17 mouse cellular contexts compared by ENCODE assay signal in the genomic region with DNA sequence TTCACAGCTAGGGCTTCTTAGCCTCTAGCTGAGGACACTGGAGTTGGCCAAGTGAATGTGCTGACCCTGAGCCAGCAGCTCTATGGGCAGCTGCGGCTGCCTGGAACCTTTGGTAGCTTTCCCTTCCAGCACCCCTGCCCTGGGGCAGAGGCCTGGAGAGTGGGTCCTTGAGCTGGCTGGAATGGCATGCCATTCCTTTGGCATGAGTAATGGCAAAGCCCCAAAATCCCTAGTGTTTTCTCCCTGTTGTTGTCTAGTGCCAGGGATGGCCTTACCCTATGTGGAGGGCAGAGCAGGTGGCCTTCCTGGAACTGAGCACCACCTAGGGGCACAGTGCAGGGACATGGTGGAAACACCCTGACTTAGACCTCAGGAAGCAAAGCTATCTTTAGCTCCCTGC. TPM values are rescaled to one million over a fixed set of nuclear protein-coding genes. Genes with fewer than 3 reads are reported as not detected.
DNase-seq lines count a peak whose midpoint lies in the region; ATAC-seq and TF ChIP-seq lines count a peak whose summit lies in the region.
"Had no signal": no experiment of that assay in that cellular context is flagged by ENCODE, and none has a peak within 500 bp of the region (broad histone marks: within the 10 kb centered on the region; RNA-seq: fewer than 3 reads in every experiment).

No protein-coding gene starts in this region.

- H3K4me1 ChIP-seq in megakaryocyte, embryonic 14.5 days: peaks cover 100% of the 10 kb centered on the region
- H3K4me1 ChIP-seq in midbrain, embryonic 16.5 days (ENCODE audit: control insufficient read depth, insufficient read depth, low read length): peaks cover 4% of the 10 kb centered on the region; the same call in 1 of the 2 replicates
- no peaks in the 10 kb centered on the region for H3K4me1 ChIP-seq in forebrain, embryonic 12.5 days
- H3K4me1 ChIP-seq: stomach, embryonic 15.5 days had no signal

- intact Hi-C loops in gastrocnemius, adult 2 months (cut with DNase I): loop anchor here (2.0 kb wide), 1 partner anchor 47 kb away; no protein-coding TSS in a partner anchor
- intact Hi-C loops in heart, postnatal 36 days (cut with DNase I): no loop called here

- peak overlapping the region; percentile 12; the same call in 1 of the 2 replicates for H3K27ac ChIP-seq in gastrocnemius, adult 2 months
- no peak overlapping the region for H3K27ac ChIP-seq in midbrain, embryonic 16.5 days (ENCODE audit: low read length)
- no peak overlapping the region for H3K27ac ChIP-seq in forebrain, embryonic 12.5 days
- H3K27ac ChIP-seq: stomach, embryonic 15.5 days had no signal

- H3K4me3 ChIP-seq in megakaryocyte, embryonic 14.5 days (replicated peaks): peak overlapping the region; percentile 48
- H3K4me3 ChIP-seq in gastrocnemius, adult 2 months: no peak overlapping the region
- H3K4me3 ChIP-seq in midbrain, embryonic 16.5 days (ENCODE audit: low read depth, low read length): no peak overlapping the region
- H3K4me3 ChIP-seq in forebrain, embryonic 12.5 days (replicated peaks): no peak overlapping the region
- H3K4me3 ChIP-seq: stomach, embryonic 15.5 days had no signal

- H3K9ac ChIP-seq in midbrain, embryonic 16.5 days (ENCODE audit: low read depth, low read length): no peak overlapping the region
- H3K9ac ChIP-seq in forebrain, embryonic 12.5 days: no peak overlapping the region
- H3K9ac ChIP-seq: forebrain, postnatal 0 days; stomach, embryonic 15.5 days had no signal

- peaks cover 85% of the 10 kb centered on the region for H3K36me3 ChIP-seq in megakaryocyte, embryonic 14.5 days (replicated peaks; ENCODE audit: low read length)
- no peaks in the 10 kb centered on the region for H3K36me3 ChIP-seq in midbrain, embryonic 16.5 days (ENCODE audit: control insufficient read depth, insufficient read depth, low read length)
- H3K36me3 ChIP-seq in forebrain, embryonic 12.5 days (replicated peaks): no peaks in the 10 kb centered on the region
- H3K36me3 ChIP-seq: stomach, embryonic 15.5 days had no signal

- WGBS in midbrain, embryonic 16.5 days: 100% methylated on average over 1 of the region's 1 CpGs
- WGBS in forebrain, embryonic 12.5 days: 86% methylated on average over 1 of the region's 1 CpGs

- no peak for ATAC-seq in megakaryocyte, adult 5-6 weeks (ENCODE audit: poor library complexity, severe bottlenecking)
- ATAC-seq in midbrain, embryonic 16.5 days: no peak
- ATAC-seq in forebrain, embryonic 12.5 days (ENCODE audit: low FRiP score): no peak
- ATAC-seq: forebrain, postnatal 0 days; inflammation-experienced regulatory T-cells, adult 6 months had no signal

- H3K27me3 ChIP-seq in megakaryocyte, embryonic 14.5 days (replicated peaks): no peaks in the 10 kb centered on the region
- no peaks in the 10 kb centered on the region for H3K27me3 ChIP-seq in midbrain, embryonic 16.5 days (ENCODE audit: control insufficient read depth, insufficient read depth, low read depth, low read length)
- H3K27me3 ChIP-seq in forebrain, embryonic 12.5 days: no peaks in the 10 kb centered on the region; the same call in 1 of the 2 replicates
- H3K27me3 ChIP-seq: CH12.LX; stomach, embryonic 15.5 days had no signal

- no peaks in the 10 kb centered on the region for H3K9me3 ChIP-seq in megakaryocyte, embryonic 14.5 days
- H3K9me3 ChIP-seq in midbrain, embryonic 16.5 days (replicated peaks; ENCODE audit: control insufficient read depth, low read length, poor library complexity, severe bottlenecking): no peaks in the 10 kb centered on the region
- H3K9me3 ChIP-seq in forebrain, embryonic 12.5 days: no peaks in the 10 kb centered on the region
- H3K9me3 ChIP-seq: stomach, embryonic 15.5 days had no signal

- no peak for TF ChIP-seq CTCF in gastrocnemius, adult 2 months (IDR thresholded peaks at IDR 0.05)

- no peak overlapping the region for H3K4me2 ChIP-seq in midbrain, embryonic 16.5 days (ENCODE audit: low read length)
- H3K4me2 ChIP-seq in forebrain, embryonic 12.5 days: no peak overlapping the region
- H3K4me2 ChIP-seq: stomach, embryonic 15.5 days had no signal

- DNase-seq in gastrocnemius, adult 2 months: peak; percentile 77
- DNase-seq in heart, postnatal 36 days: peak; percentile 21 to 36
- DNase-seq in yolk sac, embryonic 10.5 days (ENCODE audit: low spot score): no peak
- DNase-seq in right cerebral cortex, adult 2 months (ENCODE audit: low spot score in 2 of 2): no peak
- DNase-seq: cerebellum, adult 11 months; forebrain, postnatal 0 days; layer of hippocampus, adult 9-11 months had no signal

RNA-seq across cellular contexts. Expression of a gene that starts 14.3 kb away (rescaled TPM):
- polyA plus RNA-seq in megakaryocyte, embryonic 14.5 days (2012; ENCODE audit: insufficient read depth, low replicate concordance): 7.7 and 12.3 TPM in 2 replicates
- 86.4 and 88.1 TPM in 2 replicates for total RNA-seq in megakaryocyte, adult 5-6 weeks (2015)
- total RNA-seq in megakaryocyte, adult 5-6 weeks (2017): 83.6 and 93.5 TPM in 2 replicates
- total RNA-seq in gastrocnemius, adult 2 months (2021): 1 to 10 TPM; 1.2 to 1.6 TPM
- total RNA-seq in heart, postnatal 36 days (2021): 1 to 10 TPM; 3.0 to 3.2 TPM
- polyA plus RNA-seq in midbrain, embryonic 16.5 days (2015; fragmentation: Nextera tagmentation; extraction: Ambion mirVana): 7.1 and 7.6 TPM in 2 replicates
- 1.1 and 1.3 TPM in 2 replicates for polyA plus RNA-seq in forebrain, embryonic 12.5 days (2016; fragmentation: Nextera tagmentation; extraction: Ambion mirVana)

RNA-seq across cellular contexts. Expression of a gene that starts 23.1 kb away (rescaled TPM):
- not detected in 2 replicates for polyA plus RNA-seq in megakaryocyte, embryonic 14.5 days (2012; ENCODE audit: insufficient read depth, low replicate concordance)
- not detected in 2 replicates for total RNA-seq in megakaryocyte, adult 5-6 weeks (2015)
- total RNA-seq in megakaryocyte, adult 5-6 weeks (2017): 0.28 TPM in 1 of 2 replicates, not detected in the other
- not detected for total RNA-seq in gastrocnemius, adult 2 months (2021)
- not detected for total RNA-seq in heart, postnatal 36 days (2021)
- not detected in 2 replicates for polyA plus RNA-seq in midbrain, embryonic 16.5 days (2015; fragmentation: Nextera tagmentation; extraction: Ambion mirVana)
- polyA plus RNA-seq in forebrain, embryonic 12.5 days (2016; fragmentation: Nextera tagmentation; extraction: Ambion mirVana): not detected in 2 replicates
- total RNA-seq: CH12.LX; liver, adult 2 months; midbrain, postnatal 0 days had no signal
- polyA plus RNA-seq: embryonic facial prominence, embryonic 11.5 days; forebrain, postnatal 0 days; inflammation-experienced regulatory T-cells, adult 6 months; midbrain, postnatal 0 days had no signal

Comparison
In these comparisons a context has a peak if more than half of its experiments do, and no peak if none do; other contexts are left out.
1. DNase-seq: peak in gastrocnemius, adult 2 months (single experiment) and heart, postnatal 36 days (2 of 2); none in yolk sac, embryonic 10.5 days (single experiment) and right cerebral cortex, adult 2 months (0 of 2).
2. RNA of a gene that starts 14.3 kb away (total RNA-seq): 83.6 to 93.5 TPM in megakaryocyte, adult 5-6 weeks; 3.0 to 3.2 TPM in heart, postnatal 36 days and 1.2 to 1.6 TPM in gastrocnemius, adult 2 months; every median in the first group is over 10 times any median in the second.